Mouse (Mus musculus) ES-E14 (cell line): Measurements from ENCODE around the gene 4930442H23Rik.

Source experiments
- CHD2 ChIP-seq: IDR thresholded peaks from 2 replicates; pipeline ENCODE4 v1.6.1; 2014; ENCODE audit warnings: mild to moderate bottlenecking, low read depth, low read length, inconsistent platforms
- MAFK ChIP-seq: IDR thresholded peaks from 2 replicates; pipeline ENCODE4 v1.6.1; 2014; ENCODE audit warnings: mild to moderate bottlenecking, low read depth, low read length, inconsistent platforms; ENCODE audit not compliant: insufficient read depth
- ZC3H11A ChIP-seq: IDR thresholded peaks from 2 replicates; pipeline ENCODE4 v1.6.1; 2012; ENCODE audit warnings: low read depth, mild to moderate bottlenecking, inconsistent platforms, low read length, borderline replicate concordance
- ZNF384 ChIP-seq: IDR thresholded peaks from 2 replicates; pipeline ENCODE4 v1.6.1; 2012; ENCODE audit warnings: low read depth, low read length, inconsistent platforms

- TF ChIP-seq ZC3H11A: no peak
- TF ChIP-seq MAFK: no peak
- TF ChIP-seq CHD2: no peak
- TF ChIP-seq ZNF384: no peak
Measured at GRCm38 (mm10) chr10:81190236-81190911, 6.7 kb upstream of the 4930442H23Rik start.
